Mouse (Mus musculus): ENCODE results near the gene Alk.

DNA sequence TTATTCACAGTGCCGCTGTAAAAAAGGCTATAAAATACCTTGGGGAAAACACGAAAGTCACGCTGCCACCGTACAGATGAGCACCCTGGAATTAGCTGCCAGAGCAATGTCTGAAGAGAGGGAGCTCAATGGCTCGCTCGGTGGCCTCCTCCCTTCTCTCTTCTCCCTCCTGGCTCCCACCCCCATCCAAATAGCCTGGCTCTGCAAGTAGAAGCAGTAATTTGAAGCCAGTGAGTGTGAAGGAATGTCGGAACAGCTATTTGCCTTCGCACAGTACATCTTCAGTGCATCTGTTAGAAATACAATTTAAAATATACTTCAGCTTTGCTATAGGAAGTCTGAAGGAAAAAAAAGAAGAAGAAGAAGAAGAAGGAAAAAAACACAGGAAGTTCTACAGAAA, 208.5 kb downstream of the Alk start:
- TF ChIP-seq CTCF (IDR thresholded peaks at IDR 0.05; ENCODE audit: extremely low read depth, insufficient read depth, insufficient read length, insufficient replicate concordance) (no peak), POLR2A (IDR thresholded peaks at IDR 0.05; ENCODE audit: low read depth, low read length) (no peak)
